Mouse (Mus musculus) cerebellum, adult 9-11 months (tissue): ENCODE measurements around the gene Zfp780b.
"Not testable (repeated sequence)": the region's sequence is repeated elsewhere in the genome, so short reads cannot be mapped to it uniquely, and the experiment has no call there.

Experiments used
- DNase-seq: peaks from one replicate; pipeline ENCODE4 v3.0.0; 2022

Zfp780b gene

GRCm38 (mm10) chr7:27978683-27979528, at the start of gene Zfp780b:
Gene Zfp780b, minus strand, starts transcription at chr7:27979171.
- DNase-seq: peak; percentile 74

DNA sequence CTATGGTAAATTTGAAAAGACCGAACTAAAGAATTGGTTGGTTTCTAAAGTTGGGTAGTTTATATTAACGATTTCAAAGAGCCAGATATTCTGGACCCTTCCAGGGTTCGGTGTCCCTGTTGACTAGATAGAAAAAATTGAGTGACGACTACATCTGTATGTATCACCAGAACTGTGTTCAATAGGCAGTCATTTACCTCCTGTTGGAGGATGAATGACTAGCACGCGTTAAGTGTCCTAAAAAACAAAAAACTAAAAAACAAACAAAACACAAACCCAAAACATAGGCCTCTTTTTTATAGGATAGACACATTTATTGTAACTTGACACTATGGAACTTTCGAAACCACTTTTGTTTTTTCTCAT, 35.5 kb upstream of the Zfp780b start:
- DNase-seq: no peak

DNA sequence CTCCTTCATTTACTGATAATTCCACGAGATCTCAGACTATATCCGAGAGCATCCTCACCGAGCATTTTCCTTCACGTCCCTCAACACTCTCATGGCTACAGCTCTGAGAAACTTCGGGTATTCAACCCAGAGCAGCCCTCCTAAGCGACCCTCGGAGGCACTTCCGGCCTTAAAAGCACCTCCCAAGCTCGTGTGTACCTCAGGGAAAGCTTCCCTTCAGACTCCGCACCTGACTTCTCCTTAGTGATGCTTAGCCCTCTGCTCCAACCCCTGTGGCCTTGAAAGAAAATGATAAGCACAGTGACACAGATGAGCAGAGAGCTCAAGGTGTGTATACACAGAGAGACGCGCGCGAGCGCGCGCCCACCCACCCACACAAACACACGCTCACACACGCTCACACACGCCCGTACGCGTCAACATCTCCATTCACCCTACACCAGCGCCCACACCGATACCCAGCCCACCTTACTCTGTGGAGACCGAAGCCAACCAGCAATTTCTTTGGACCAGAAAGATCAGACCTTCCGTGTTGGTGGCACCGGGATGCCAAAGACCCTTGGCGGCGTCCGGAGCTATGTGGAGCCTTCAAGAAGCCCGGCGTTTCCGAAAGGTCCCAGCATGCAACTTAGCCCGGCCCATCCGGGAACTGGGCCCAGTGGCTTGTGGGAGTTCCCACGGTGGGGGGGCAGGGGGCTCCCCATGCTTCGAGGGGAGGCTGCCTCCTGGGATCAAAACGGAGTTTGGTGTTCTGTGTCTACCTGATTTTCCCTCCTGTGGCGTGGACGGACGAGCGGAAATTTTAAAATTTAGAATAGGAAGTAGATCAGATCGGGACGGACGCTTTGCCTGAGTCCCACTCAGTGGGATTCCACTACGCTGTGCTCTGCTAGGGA, 34.8 kb upstream of the Zfp780b start, which contains the start of gene Zfp850:
Zfp850 (minus strand) TSS at position 567 of the 896 bp plus-strand sequence.
- peak; percentile 76 for DNase-seq

DNA sequence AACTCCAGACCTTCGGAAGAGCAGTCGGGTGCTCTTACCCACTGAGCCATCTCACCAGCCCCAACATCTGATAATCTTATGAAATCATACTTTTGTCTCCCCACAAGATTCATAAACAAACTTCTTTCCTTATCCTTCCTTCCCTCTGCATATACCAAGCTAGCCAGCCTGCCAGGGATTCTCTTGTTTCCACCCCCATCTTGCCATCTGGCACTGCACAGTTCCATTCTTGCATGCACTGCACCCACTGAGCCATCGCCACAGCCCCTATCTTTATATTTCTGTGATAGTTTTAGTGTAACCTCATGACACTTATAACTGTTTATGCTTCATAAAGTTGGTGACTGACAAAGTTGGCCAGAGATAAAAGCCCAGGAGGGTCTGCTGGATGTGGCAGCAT, 31.3 kb upstream of the Zfp780b start:
- DNase-seq: no peak

DNA sequence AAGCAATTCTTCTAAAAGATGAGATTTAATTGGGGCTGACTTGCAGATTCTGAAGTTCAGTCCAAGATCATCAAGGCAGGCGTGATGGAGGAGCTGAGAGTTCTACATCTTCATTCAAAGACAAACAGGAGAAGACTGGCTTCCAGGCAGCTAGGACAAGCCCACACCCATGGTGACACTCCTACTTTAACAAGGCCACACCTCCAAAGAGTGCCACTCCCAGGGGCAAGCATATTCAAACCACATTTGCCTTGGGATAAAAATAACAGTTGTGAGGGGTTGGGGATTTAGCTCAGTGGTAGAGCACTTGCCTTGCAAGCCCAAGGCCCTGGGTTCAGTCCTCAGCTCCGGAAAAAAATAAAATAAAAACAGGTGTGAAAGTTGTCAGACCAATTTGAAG, 3.2 kb upstream of the Zfp780b start:
- no peak for DNase-seq

DNA sequence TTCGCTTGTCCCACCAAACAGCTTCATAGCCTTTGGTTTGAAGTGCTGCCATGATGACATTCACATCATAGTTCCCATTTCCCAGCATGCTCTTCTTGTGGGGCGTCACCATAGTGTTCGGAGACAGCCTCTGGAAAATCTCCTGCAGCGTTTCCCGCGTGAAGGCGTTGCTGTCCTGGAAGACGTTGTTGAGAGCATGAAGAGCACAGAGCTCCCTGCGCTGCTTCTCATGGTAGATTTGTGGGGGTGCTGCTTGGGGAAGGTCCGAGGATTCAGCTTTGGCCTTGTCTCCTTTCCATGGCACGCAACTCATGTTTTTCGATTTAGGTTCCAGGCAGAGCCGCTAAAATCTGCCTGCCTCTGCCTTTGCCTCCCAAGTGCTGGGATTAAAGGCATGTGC, 29.5 kb downstream of the Zfp780b start:
- DNase-seq: not testable (repeated sequence)

GRCm38 (mm10) chr7:27941869-27942268, 37.1 kb downstream of the Zfp780b start:
- not testable (repeated sequence) for DNase-seq

DNA sequence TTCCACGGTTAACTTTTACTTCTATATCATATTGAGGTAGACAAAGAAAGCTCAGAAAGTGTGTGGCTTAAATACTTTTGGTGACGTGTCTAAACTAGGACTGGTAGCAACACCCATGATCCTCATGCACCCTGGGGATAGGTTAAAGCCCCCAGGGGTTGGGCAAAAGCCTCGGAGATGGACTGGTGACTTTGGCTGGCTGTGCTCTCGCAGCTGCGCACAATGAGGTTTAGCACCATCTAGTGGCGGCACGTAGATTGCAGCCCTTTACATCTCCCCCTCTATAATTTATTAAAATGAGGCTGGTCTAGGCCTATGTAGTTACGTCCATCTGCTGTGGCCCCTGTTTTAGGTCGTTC, 45.2 kb downstream of the Zfp780b start:
- not testable (repeated sequence) for DNase-seq

DNA sequence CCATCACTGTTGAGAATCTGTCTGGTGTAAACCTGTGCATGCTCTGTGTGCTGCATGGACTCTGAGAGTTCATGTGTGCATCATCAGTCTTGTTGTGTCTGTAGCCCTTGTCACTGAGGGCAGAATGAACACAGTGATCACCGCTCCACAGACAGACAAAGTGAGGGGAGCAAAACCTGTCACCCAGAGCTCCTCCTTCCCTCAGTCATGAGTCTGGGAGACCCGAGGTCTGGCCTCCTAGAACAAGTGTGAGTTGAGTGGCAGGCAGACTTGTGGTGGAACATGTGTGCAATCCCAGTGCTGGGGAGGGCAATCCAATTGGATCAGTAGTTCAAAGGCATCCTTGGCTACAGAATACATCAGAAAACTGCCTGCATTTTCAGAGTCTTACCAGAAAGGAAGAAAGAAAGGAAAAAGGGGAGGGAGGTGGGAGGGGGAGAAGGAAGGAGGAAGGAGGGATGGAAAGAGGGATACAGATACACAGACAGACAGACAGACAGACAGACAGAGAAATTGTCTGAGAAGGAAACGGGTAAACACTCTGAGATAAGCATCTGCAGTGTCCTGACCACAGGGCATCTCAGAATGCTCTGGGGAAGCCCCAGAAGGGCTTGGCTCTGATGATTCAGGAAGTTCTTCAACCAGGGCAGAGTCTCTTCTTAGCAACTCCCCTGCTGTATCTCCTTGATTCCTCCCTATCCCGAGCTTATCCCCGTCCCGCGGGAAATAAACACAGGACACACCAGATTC, 45.7 kb downstream of the Zfp780b start:
- no peak for DNase-seq

DNA sequence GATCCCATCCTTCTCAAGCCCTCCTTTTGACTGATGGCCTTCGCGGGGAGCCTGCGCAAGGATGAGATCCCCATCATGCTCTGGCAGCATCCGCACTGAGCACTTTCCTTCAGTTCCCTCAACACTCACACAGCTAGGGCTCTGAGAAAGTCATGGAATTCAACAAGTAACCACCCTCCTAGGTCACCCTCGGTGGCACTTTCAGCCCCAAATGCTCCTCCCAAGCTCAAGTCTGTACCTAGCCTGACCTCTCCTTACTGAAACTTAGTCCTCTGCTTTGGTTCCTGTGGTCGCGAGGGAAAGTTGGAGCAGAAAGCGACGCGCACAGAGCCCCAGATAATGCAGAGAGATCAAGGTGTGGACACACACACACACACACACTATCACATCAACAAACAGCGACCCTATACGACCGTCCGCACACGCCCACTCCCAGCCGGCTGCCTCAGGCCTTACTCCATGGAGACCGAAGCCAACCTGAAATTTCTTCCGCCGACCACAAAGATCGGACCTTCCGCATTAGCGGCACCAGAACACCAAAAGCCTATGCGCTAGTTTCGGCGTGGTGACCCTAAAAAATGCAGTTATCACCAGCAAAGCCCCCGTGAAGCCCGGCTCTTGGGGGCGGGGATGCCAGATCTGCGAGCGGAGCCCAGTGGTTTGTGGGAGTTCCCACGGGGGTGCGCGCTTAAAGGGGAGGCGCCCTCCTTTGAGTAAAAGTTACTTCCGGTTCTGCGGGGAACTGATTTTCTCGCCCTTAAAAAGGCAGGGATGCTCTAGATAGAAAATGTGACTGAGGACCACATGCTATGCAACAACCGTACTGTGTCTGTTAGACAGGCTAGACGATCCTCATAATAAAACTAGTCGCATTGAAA, 49.9 kb downstream of the Zfp780b start, which contains the start of gene Zfp974:
Zfp974 (minus strand) TSS at position 643 of the 878 bp plus-strand sequence.
- DNase-seq: peak; percentile 52

- not testable (repeated sequence) for DNase-seq
Observed at GRCm38 (mm10) chr7:27927041-27927440, 51.9 kb downstream of the Zfp780b start.

- DNase-seq: not testable (repeated sequence)
Observed at GRCm38 (mm10) chr7:27910952-27911351, 68.0 kb downstream of the Zfp780b start.
